Mouse (Mus musculus): ENCODE data around the gene Dennd1a.

DNA sequence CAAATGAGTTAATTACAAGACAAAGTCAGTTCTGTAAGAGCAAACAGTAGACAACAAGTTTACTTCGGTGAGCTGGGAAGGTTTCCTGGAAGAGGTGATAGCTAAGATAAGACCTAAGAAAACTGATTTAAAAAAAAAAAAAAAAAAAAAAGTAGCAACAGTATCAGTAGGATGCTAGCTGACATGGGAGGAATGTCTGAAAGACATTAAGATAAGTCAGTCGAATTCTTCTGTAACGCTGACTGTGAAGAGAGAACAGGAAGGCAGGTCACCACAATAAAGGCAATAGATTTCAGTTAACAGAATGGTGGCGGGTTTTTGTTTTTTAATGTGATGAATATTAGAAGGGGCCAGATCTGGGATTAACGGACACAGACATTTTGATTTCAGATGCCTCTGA lies 81.9 kb downstream of the Dennd1a start:
- TF ChIP-seq POLR2A (IDR thresholded peaks at IDR 0.05; ENCODE audit: low read depth, low read length) (no peak), CTCF (IDR thresholded peaks at IDR 0.05; ENCODE audit: extremely low read depth, insufficient read depth, insufficient read length, insufficient replicate concordance) (no peak)

Measured in spleen, adult 2 months (tissue).